Mouse (Mus musculus): ENCODE results near the gene Asb16. TPM values are rescaled to one million over a fixed set of nuclear protein-coding genes. Genes with fewer than 3 reads are reported as not detected.
A peak's percentile ranks its signal among the peaks of the same experiment; 100 is the strongest.

Gene Asb16
- 0.05 and 0.06 TPM in 2 replicates for polyA plus RNA-seq (2015; fragmentation: Nextera tagmentation; extraction: Ambion mirVana)

GRCm38 (mm10) chr11:102268520-102269244 is at the start of gene Asb16:
Gene Asb16, plus strand, starts transcription at chr11:102268743.
- Histone ChIP-seq H3K4me1 (replicated peaks) (peaks cover 19% of the 10 kb centered on the region), H3K27me3 (no peaks in the 10 kb centered on the region), H3K9me3 (replicated peaks) (no peaks in the 10 kb centered on the region), H3K4me3 (no peak within 1 kb of the TSS), H3K4me2 (peak within 1 kb of the TSS; percentile 34; the same call in 1 of the 2 replicates), H3K27ac (0 out of 2 replicates have a peak within 1 kb of the TSS, but pooled peaks have one; percentile 22), H3K36me3 (no peaks in the 10 kb centered on the region), H3K9ac (no peak within 1 kb of the TSS)
- ATAC-seq (replicated peaks; ENCODE audit: insufficient number of reproducible peaks, insufficient read depth, low FRiP score, low read depth) = no peak
- WGBS = 83% methylated on average over 12 of the region's 12 CpGs

- H3K9me3 ChIP-seq (replicated peaks) = no peaks in the 10 kb centered on the region
- H3K4me2 ChIP-seq = peak overlapping the region; percentile 83
- peaks cover 94% of the 10 kb centered on the region for H3K4me1 ChIP-seq (replicated peaks)
- no peaks in the 10 kb centered on the region for H3K27me3 ChIP-seq
- peak overlapping the region; percentile 95 for H3K27ac ChIP-seq
- no peaks in the 10 kb centered on the region for H3K36me3 ChIP-seq
- H3K4me3 ChIP-seq = peak overlapping the region; percentile 68
- ATAC-seq (replicated peaks; ENCODE audit: insufficient number of reproducible peaks, insufficient read depth, low FRiP score, low read depth) = peak; percentile 76
- peak overlapping the region; percentile 80 for H3K9ac ChIP-seq
- 1% methylated on average over 10 of the region's 10 CpGs for WGBS
Observed at GRCm38 (mm10) chr11:102218783-102219182, 49.8 kb upstream of the Asb16 start.

- Histone ChIP-seq H3K36me3 (no peaks in the 10 kb centered on the region), H3K4me2 (peak overlapping the region; percentile 83), H3K4me3 (peak overlapping the region; percentile 68), H3K27ac (peak overlapping the region; percentile 95), H3K9me3 (replicated peaks) (no peaks in the 10 kb centered on the region), H3K4me1 (replicated peaks) (peaks cover 92% of the 10 kb centered on the region), H3K9ac (peak overlapping the region; percentile 33; the same call in 1 of the 2 replicates), H3K27me3 (no peaks in the 10 kb centered on the region)
- ATAC-seq (replicated peaks; ENCODE audit: insufficient number of reproducible peaks, insufficient read depth, low FRiP score, low read depth) = no peak
- WGBS = 37% methylated on average over 14 of the region's 14 CpGs
Observed at GRCm38 (mm10) chr11:102219247-102219993, 49.1 kb upstream of the Asb16 start.

GRCm38 (mm10) chr11:102219994-102220346 is 48.6 kb upstream of the Asb16 start:
- ATAC-seq (replicated peaks; ENCODE audit: insufficient number of reproducible peaks, insufficient read depth, low FRiP score, low read depth) = peak; percentile 40
- Histone ChIP-seq H3K36me3 (no peaks in the 10 kb centered on the region), H3K27me3 (no peaks in the 10 kb centered on the region), H3K9me3 (replicated peaks) (no peaks in the 10 kb centered on the region), H3K9ac (peak overlapping the region; percentile 33; the same call in 1 of the 2 replicates), H3K4me1 (replicated peaks) (peaks cover 92% of the 10 kb centered on the region), H3K4me2 (peak overlapping the region; percentile 83), H3K27ac (peak overlapping the region; percentile 95), H3K4me3 (peak overlapping the region; percentile 68; the same call in 1 of the 2 replicates)
- WGBS = 24% methylated on average over 4 of the region's 4 CpGs

GRCm38 (mm10) chr11:102220451-102220850 is 48.1 kb upstream of the Asb16 start:
- ATAC-seq (replicated peaks; ENCODE audit: insufficient number of reproducible peaks, insufficient read depth, low FRiP score, low read depth) = no peak
- H3K4me2 ChIP-seq = peak overlapping the region; percentile 83; the same call in 1 of the 2 replicates
- no peaks in the 10 kb centered on the region for H3K27me3 ChIP-seq
- no peak overlapping the region for H3K4me3 ChIP-seq
- peaks cover 92% of the 10 kb centered on the region for H3K4me1 ChIP-seq (replicated peaks)
- H3K9me3 ChIP-seq (replicated peaks) = no peaks in the 10 kb centered on the region
- no peaks in the 10 kb centered on the region for H3K36me3 ChIP-seq
- WGBS = 36% methylated on average over 6 of the region's 6 CpGs
- no peak overlapping the region for H3K9ac ChIP-seq
- peak overlapping the region; percentile 95 for H3K27ac ChIP-seq

- Histone ChIP-seq H3K9ac (peak overlapping the region; percentile 13; the same call in 1 of the 2 replicates), H3K27ac (0 out of 2 replicates have a peak overlapping the region, but pooled peaks have one; percentile 95), H3K4me2 (no peak overlapping the region), H3K9me3 (replicated peaks) (no peaks in the 10 kb centered on the region), H3K4me1 (replicated peaks) (peaks cover 92% of the 10 kb centered on the region), H3K27me3 (no peaks in the 10 kb centered on the region), H3K36me3 (no peaks in the 10 kb centered on the region), H3K4me3 (no peak overlapping the region)
- no peak for ATAC-seq (replicated peaks; ENCODE audit: insufficient number of reproducible peaks, insufficient read depth, low FRiP score, low read depth)
- 82% methylated on average over 8 of the region's 8 CpGs for WGBS
Observed at GRCm38 (mm10) chr11:102221243-102221953, 47.1 kb upstream of the Asb16 start.

- Histone ChIP-seq H3K9me3 (replicated peaks) (no peaks in the 10 kb centered on the region), H3K4me2 (no peak overlapping the region), H3K27ac (0 out of 2 replicates have a peak overlapping the region, but pooled peaks have one; percentile 21), H3K9ac (peak overlapping the region; percentile 13; the same call in 1 of the 2 replicates), H3K36me3 (no peaks in the 10 kb centered on the region), H3K4me1 (replicated peaks) (peaks cover 94% of the 10 kb centered on the region), H3K27me3 (no peaks in the 10 kb centered on the region), H3K4me3 (no peak overlapping the region)
- no peak for ATAC-seq (replicated peaks; ENCODE audit: insufficient number of reproducible peaks, insufficient read depth, low FRiP score, low read depth)
- WGBS = 60% methylated on average over 8 of the region's 8 CpGs
Observed at GRCm38 (mm10) chr11:102221954-102222351, 46.6 kb upstream of the Asb16 start.

GRCm38 (mm10) chr11:102223166-102223565 is 45.4 kb upstream of the Asb16 start:
- Histone ChIP-seq H3K9me3 (replicated peaks) (no peaks in the 10 kb centered on the region), H3K27me3 (no peaks in the 10 kb centered on the region), H3K4me1 (replicated peaks) (peaks cover 94% of the 10 kb centered on the region), H3K36me3 (no peaks in the 10 kb centered on the region), H3K4me3 (no peak overlapping the region), H3K4me2 (no peak overlapping the region), H3K27ac (no peak overlapping the region), H3K9ac (no peak overlapping the region)
- ATAC-seq (replicated peaks; ENCODE audit: insufficient number of reproducible peaks, insufficient read depth, low FRiP score, low read depth) = no peak
- 26% methylated on average over 6 of the region's 6 CpGs for WGBS

- peak overlapping the region; percentile 59 for H3K4me2 ChIP-seq
- 10% methylated on average over 22 of the region's 22 CpGs for WGBS
- no peaks in the 10 kb centered on the region for H3K27me3 ChIP-seq
- peak overlapping the region; percentile 42 for H3K27ac ChIP-seq
- no peak for ATAC-seq (replicated peaks; ENCODE audit: insufficient number of reproducible peaks, insufficient read depth, low FRiP score, low read depth)
- no peaks in the 10 kb centered on the region for H3K36me3 ChIP-seq
- H3K9ac ChIP-seq = peak overlapping the region; percentile 19; the same call in 1 of the 2 replicates
- H3K9me3 ChIP-seq (replicated peaks) = no peaks in the 10 kb centered on the region
- H3K4me3 ChIP-seq = peak overlapping the region; percentile 26
- H3K4me1 ChIP-seq (replicated peaks) = peaks cover 93% of the 10 kb centered on the region
Observed at GRCm38 (mm10) chr11:102224686-102225085, 43.9 kb upstream of the Asb16 start.

- no peaks in the 10 kb centered on the region for H3K9me3 ChIP-seq (replicated peaks)
- peak overlapping the region; percentile 42 for H3K27ac ChIP-seq
- H3K4me3 ChIP-seq = peak overlapping the region; percentile 26; the same call in 1 of the 2 replicates
- H3K36me3 ChIP-seq = no peaks in the 10 kb centered on the region
- WGBS = 64% methylated on average over 5 of the region's 5 CpGs
- H3K9ac ChIP-seq = peak overlapping the region; percentile 19; the same call in 1 of the 2 replicates
- H3K4me1 ChIP-seq (replicated peaks) = peaks cover 88% of the 10 kb centered on the region
- ATAC-seq (replicated peaks; ENCODE audit: insufficient number of reproducible peaks, insufficient read depth, low FRiP score, low read depth) = no peak
- peak overlapping the region; percentile 59 for H3K4me2 ChIP-seq
- no peaks in the 10 kb centered on the region for H3K27me3 ChIP-seq
Observed at GRCm38 (mm10) chr11:102225221-102225620, 43.3 kb upstream of the Asb16 start.

Data from heart, embryonic 15.5 days (tissue).